Mouse (Mus musculus): Measurements from ENCODE around the gene Mum1.

Gene Mum1

DNA sequence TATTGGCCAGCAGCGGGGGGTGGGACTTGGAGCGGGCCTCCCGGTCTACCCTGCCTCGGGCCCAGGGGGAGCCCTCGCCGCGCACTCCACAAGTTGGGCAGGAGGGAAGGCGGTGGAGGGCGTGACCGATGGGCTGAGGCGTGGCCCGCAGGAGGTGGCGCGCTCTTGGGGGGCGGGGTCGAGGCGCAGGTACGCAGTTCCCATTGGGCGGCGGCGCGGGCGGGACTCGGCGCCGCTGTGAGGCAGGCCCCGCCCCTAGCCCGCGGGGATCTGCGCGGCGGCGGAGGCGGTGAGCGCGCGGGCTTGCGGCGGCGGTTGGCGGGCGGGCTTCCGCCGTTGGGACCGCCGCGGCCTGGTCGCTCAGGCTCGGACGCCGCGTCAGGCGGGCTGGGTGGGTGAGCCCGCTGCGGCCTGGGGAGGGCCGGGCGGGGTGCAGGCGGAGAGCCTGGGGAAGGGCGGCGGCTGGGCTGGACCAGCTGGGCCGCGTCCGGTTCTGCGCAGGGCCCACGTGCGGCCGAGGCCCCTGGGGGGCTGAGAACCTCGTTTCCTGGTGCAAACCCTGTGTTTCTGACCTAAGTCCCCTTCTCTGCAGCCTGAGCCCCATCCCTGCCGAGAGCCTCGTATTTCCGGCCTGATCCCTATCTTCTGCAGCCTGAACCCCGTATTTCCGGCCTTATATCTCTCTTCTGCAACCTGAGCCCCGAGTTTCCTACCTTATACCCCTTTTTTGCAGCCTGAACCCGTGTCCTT is at the start of gene Mum1:
Gene Mum1 (plus strand): TSS at position 19 of the 750 bp plus-strand sequence.
- peak; percentile 97 for DNase-seq (ENCODE audit: low spot score)

DNA sequence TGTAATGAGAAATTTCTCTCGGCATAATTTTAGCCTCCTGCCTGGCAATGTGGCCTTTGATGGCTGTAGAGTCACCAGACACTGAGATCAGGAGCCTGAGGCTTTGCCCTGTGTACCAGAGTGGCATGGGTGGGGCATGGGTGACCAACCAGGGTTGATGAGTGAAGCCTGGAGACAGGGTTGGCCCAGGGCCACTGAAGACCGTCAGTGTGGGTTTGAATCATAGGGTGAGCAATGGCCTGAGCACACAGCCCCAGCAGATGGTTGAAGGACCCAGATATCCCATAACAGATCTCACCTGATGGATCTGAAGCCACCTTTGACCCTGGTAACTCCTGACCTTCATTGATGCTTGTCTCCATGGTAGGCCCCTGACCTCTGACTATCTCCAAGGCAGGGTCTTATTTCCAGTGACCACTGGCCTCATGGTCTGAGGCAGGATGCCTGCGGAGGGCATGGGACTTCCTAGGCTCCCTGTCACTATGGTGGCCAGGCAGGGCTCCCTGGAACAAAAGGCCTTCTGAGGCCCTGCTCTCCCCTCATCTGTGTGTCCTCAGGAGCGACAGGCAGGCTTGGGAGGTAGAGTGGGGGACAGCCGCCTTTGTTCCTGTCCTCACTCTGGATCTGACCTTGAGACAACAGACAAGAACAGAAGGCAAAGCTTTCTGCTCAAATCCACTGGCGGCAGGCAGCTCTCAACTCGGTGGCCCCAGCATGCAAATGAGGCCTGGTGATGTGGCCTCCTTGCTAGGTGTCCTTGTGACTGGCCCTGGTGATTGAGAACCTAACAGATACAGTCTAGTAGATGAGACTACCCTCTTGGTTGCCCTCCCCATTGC is 48.6 kb upstream of the Mum1 start:
- no peak for DNase-seq (ENCODE audit: low spot score)

DNA sequence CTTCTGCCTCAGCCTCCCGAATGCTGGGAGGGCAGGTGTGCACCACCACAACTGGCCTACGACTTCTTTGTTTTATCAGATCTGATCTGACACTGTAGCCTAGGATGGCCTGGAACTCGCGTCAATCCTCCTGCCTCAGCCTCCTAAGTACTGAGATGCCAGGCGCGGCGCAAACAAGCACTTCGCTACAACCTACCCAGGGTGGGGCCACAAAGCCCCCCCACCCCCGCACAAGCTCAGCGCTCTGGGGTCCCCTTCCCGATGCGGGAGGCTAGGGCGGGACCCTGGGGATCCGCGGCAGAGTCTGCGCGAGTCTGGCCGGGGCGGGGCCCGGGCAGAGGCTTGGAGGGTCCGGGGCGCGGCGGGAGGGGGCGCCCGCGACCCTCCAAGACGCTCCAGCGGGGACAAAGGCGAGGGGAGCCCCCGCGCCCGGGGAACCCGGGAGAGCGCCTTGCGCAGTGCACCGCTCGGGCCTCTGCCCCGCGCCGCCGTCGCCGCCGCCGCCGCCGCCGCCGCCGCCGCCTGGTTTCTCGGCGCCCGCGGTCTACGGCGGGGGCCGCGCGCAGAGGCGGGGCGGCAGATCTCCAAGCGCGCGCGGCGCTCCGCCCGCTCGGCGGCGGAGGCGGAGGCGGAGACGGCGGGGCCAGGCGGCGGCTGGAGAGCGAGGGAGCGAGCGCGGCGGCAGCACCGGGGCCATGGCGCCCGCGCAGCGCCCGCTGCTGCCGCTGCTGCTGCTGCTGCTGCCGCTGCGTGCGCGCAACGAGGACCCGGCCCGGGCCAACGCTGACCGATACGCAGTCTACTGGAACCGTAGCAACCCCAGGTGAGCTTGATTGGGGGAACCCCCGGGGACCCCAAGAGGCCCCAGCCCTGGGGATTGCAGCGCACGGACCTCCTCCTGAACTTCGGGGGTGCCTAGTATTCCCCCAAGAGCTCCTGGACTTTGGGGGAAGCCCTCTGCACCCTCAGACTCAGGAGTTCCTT is 46.9 kb upstream of the Mum1 start, which contains the start of gene Efna2:
Gene Efna2 (plus strand): TSS at position 415 of the 984 bp plus-strand sequence.
- no peak for DNase-seq (ENCODE audit: low spot score)

DNA sequence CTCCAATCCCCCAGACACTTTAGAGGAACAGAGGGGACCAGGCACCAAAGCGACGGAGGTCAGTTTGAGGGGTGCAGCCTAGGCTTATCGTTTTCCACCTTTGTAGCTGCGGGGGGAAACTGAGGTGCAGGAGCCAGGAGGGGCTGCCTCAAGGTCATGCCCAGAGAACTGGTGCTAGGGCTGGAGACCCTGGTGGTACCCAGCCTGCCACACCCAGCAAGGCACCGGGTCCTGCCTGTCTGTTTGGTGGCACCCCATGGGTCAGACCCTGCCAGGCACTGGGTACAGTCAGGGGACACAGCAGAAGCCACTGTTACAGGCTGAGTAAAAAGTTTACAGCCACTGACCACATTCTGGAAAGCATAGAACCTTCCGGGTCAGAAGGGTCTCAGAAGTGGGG is 45.9 kb upstream of the Mum1 start:
- no peak for DNase-seq (ENCODE audit: low spot score)

DNA sequence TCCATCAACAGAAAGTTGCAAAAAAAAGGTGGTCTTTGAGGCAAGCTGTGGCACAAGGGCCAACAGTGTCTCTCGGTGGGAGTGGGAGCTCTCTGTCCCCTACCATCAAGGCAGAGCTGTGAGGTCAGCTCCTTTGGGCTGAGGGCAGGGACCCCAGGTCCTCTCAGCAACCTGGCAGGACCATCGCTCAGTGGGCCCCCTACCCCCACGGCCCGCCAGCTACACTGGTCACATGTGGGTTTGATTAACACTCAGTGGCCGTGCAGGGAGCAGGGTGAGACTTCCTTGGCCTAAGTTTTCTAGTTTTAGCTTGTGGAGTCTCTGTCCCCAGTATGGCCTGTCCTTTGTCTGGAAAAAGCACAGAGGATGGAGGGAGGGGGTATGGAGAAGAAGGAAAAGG is 45.4 kb upstream of the Mum1 start:
- DNase-seq (ENCODE audit: low spot score), result no peak

DNA sequence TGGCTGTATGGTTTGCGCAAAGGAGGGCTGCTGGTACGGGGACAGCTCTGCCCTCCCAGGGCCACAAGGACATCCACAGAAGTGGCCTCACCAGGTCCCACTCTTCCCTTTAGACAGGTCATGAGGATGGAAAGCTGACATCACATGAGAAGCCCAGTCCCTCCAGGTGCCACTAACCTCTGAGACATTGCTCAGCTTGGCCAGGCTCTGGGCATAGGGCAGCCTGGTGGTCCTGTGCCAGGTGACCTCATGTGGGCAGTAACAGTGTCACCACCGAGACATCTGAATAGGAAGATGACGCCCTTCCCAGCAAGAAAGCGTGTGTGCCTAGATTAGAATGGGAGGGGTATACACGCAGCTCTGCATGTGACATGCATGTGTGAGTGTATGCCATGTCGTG is 43.7 kb upstream of the Mum1 start:
- no peak for DNase-seq (ENCODE audit: low spot score)

DNA sequence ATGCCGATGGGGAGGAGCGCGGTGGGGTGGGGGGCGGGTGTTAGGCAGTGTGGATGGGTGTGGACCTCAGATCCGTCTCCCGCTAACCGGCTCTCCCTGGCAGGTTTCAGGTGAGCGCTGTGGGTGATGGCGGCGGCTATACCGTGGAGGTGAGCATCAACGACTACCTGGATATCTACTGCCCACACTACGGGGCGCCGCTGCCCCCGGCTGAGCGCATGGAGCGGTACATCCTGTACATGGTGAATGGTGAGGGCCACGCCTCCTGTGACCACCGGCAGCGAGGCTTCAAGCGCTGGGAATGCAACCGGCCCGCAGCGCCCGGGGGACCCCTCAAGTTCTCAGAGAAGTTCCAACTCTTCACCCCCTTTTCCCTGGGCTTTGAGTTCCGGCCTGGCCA is 39.6 kb upstream of the Mum1 start:
- DNase-seq (ENCODE audit: low spot score), result no peak

DNA sequence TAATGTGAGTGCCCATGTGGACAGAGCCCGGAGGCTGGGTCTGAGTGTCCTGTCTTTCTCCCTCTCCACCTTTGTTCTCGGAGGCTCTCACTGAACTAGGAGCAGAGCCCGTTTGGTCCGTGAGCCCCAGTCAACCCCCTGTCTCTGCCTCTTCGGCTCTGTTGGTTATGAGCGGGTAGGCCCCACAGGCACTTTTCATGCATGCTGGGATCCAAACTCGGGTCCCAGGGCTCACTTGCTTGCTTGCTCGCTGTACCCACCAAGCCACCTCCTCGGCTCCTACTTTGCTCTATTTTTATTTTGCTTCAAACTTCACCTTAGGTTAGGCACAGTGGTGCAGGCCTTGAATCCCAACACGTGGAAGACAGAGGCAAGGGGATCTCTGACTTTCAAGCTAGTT is 38.5 kb upstream of the Mum1 start:
- DNase-seq (ENCODE audit: low spot score), result no peak

DNA sequence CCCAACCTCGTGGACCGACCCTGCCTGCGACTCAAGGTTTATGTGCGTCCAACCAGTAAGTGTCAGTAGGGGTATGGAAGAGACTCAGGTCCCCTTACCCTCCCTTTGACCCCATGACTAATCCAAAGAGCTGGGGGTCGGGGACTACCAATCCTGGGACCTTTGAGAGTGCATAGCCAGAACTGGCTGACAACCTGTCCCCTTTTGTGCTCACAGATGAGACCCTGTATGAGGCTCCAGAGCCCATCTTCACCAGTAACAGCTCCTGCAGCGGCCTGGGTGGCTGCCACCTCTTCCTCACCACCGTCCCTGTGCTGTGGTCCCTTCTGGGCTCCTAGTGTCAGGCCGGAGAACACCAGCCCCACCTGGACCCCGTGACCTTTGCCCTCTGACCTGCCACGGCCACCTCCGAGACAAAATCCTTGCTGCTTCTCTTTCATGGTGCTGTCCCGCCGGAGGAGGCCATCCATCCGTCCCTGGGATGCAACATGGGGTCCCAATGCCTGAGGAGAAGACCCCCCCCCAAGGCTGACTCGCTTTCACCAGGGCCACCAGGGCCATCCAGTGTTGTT is 37.7 kb upstream of the Mum1 start:
- no peak for DNase-seq (ENCODE audit: low spot score)

DNA sequence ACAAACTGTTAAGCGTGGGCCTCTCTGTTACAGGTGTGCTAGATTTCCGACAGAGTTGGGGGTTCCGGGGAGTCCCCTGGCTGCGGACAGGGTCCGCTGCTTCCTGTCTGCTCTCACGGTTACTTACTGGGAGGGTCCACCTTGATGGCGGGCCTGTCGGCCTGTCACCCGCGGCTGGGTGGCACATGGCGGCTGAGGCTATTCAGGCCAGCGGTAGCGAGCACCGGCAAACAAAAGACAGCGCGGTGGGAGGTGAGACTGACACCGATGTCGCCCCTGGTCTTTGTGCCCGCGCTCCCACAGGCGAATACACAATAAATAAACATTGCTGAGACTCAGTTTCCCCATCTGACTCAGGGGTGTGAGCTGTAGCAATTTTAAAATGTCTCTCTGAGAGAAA is 36.2 kb upstream of the Mum1 start:
- DNase-seq (ENCODE audit: low spot score), result no peak

DNA sequence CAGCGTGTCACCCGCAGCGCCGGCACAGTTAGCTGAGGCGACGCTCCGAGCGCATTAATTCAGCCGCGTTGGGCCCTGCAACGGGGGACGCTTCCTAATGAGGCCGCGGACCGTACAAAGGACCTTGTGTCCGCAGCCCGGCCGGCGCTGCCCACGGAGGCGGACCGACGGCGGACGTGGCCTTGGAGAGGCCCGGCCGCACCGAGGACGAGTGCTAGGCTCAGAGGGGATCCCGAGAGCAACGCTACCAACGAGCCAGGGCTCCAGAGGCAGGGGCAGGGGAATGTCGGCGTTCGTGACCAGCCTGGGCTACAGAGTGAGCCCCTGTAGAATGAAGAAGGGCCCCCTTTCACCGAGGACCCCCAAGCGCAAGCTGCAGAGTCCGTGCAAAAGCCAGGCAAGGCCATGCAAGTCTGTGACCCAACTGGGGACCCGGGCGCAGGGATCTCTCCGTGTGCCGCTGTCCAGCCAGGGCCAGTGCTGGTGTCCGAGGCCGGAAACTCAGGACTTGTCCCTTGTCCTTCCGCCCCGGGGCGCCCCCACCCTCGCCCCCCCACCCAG is 35.7 kb upstream of the Mum1 start:
- DNase-seq (ENCODE audit: low spot score), result no peak

DNA sequence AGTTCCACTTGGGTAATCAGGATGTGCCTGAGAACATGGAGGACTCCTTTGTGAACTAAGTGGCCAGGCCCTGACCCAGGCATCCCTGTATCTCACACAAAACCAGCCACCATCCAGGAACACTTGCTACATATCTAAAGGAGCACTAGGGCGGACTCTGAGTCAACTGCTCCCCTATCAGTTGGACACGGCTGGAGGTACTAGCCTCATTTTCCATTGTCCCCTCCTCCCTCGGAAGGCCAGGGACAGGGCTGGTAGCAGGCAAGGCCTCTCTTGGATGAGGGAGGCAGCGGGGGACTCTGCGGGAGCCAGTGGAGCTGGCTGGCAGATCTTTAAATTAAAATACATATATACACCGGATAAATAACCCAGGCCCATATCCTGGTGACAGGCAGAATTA is 32.3 kb upstream of the Mum1 start:
- no peak for DNase-seq (ENCODE audit: low spot score)

DNA sequence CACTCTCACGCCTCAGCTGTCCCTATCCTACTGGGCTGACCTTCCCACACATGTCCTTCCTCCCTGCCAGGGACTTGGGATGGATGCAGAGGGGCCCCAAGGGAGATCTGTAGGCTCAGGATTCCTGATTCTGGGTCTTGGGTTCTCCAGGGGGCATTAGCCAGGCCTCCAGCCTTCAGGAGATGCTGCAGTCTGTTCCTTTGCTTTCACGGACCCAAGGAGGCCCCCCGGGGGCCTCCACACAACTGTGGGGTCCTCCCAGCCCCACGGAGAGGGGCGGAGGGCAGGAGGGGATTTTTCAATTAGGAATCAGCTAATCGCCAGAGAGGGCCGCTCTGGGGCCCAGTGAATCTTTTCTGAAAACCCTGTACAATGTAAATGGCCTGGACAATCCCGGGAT is 31.8 kb upstream of the Mum1 start:
- DNase-seq (ENCODE audit: low spot score), result no peak

DNA sequence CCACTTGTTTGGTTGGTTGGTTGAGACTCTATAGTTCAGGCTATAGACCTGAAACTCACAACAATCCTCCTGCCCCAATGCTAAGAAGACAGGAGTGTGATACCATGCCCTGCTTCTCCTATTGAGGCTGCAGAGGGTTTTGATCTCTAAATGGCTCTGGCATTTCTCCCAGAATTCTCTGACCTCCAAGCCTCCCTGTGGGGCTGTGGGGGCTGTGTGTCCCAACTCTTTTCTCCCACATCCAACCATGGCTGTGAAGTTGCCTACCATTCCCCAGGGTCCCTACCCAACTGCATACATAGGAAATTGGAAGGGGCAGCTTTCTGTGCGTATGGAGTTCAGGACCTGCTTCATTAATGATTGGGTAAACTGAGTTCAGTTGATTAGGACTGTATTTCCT is 30.1 kb upstream of the Mum1 start:
- no peak for DNase-seq (ENCODE audit: low spot score)

DNA sequence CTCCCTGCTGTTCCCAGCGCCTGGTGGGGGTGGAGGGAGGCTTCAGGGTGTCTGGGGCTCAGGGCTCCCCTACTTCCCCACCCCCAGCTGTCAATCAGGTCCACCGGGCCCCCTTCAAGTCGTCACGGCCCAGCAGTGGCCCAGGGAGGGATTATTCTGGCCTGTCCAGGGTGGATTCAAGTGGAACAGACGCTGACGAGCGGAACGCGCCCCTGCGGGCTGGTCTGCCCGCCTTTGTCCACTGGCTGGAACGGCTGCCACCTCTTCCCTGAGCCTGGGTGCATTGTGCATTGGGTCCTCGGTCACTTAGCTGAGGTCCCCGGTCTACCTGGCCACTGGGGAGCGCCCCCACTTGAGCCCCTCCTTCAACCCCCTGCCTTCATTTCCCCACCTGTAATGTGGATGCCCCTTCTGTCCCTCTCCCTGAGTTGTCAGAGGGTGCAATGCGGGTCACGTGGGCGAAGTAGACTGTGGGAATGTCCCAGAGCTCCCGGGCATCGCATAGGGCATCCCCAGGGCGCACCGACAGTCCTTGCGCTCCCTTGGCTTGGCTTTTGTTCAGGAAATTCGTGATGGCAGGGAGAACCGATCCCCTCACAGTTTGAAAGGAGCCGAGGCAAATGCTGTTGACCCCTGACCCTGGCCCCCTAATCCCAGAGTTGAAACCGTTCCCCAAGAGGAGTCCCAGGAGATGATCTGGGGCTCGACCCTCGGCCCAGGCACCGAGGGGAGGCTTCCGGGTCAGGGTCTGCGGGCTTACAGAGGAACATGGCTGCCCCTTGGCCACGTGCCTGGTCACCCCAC is 29.3 kb upstream of the Mum1 start:
- DNase-seq (ENCODE audit: low spot score), result no peak

DNA sequence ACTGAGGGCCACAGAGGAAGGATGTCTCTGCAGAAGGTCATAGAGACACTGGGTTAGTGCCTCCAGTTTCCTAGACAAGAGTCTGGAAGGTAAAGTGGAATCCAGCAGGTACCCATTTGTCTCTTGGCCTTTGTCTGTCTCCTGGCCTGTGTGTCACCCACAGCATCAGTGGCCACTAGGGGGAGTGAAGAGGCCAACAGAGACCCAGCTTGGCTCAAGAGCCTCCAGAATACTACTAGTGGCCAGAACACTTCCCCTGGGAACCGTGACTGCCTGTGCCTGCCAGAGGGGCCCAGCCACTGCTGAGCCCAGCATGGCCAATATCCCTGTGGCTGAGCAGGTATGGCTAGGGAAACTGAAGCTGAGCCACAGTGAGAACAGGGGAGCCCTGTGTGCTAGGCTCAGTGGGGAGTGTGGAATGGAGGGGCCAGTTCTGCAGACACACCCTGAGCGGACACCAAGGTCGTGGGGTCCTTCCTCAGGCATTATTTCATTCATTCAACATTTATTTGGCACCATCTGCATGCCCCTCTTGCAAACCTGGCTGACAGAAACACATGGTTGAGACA is 26.7 kb upstream of the Mum1 start:
- peak; percentile 62 for DNase-seq (ENCODE audit: low spot score)

DNA sequence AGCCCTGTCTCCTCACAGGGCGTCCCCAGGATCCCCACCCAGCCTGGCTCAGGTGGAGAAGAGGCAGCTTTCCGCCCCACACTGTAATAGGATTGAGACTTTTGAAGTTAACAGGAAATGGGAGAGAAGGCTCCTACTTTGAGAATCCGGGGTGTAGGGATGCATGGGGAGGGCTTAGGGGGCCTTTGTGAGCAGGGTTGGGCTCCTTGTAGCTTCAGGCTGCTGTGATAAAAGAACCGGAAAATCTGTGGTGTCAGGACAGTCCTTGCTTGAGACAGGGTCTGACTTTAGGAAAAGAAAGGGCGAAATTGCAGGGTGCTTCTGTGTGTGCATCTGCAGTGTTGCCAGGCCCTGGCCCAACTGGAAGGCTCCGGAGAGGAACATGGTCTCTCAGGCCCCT is 25.7 kb upstream of the Mum1 start:
- no peak for DNase-seq (ENCODE audit: low spot score)

DNA sequence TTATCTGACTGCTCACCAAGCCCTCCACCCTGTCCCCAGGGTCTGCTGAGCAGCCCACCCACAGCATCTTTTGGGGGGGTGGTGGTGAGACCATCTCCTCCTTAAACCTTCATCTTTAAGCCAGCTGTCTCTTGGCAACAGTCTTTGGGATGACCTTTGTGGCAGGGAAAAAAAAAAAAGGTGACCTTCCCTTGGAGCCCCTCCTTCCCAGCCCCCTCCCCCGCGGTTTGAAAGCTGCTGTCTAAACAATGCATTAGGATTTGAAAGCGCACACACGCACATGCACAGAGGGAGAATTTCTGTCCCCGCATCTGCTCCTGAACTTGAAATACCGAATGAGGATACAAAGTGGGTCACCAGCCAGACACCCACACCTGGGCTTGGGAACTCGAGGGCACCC is 22.2 kb upstream of the Mum1 start:
- DNase-seq (ENCODE audit: low spot score), result no peak

DNA sequence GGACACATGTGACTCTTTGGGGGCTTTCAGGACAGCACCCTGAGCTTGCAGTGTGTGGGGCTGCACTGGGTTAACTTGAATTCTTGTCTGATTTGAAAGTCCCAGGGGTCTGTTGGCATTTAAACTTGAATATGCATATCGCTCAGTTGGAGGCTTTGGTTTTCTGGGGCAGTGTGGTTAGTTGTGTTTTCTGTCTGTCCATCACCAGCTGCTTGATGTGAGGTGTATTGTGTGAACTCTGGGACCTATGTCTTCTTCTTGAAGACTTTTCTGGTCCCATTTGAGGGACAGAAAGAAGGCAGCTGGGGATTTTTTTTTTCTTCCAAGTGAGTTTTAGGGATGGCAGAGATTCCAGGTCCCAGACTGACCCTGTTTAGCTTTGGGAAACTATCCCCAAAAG is 19.0 kb upstream of the Mum1 start:
- no peak for DNase-seq (ENCODE audit: low spot score)

DNA sequence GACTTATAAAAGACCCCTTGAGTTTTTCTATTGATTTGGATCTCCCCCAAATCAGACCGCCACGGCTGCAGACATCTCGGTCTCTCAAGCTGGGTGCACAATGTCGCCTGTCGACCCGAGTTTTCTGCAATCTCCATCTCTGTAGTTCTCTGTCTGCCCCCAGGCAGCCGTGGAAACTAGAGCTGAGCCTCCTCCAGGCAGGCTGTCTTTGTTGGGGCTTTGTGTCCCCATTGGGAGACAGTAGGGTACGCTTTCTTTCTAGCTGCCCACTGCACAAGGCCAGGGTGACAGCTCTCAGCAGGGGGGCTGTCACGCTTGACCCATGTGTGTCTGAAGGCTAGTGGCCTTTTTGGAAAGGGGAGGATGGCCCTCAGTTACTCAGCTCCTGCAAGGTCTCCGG is 18.6 kb upstream of the Mum1 start:
- no peak for DNase-seq (ENCODE audit: low spot score)
